Mouse (Mus musculus) MEL (cell line): ENCODE data around the gene Olfr547. TPM values are rescaled to one million over a fixed set of nuclear protein-coding genes. Genes with fewer than 3 reads are reported as not detected.

Experiments
- DNase-seq: peaks from one replicate; pipeline ENCODE4 v3.0.0; 2011; ENCODE audit warnings: low read depth, low spot score
- H3K27ac ChIP-seq: 2 replicates; pipeline ENCODE4 v1.5.1; 2012; ENCODE audit warnings: low read depth, mild to moderate bottlenecking, control low read depth, low read length, moderate library complexity; ENCODE audit not compliant: control insufficient read depth
- H3K27me3 ChIP-seq, 2 experiments: fragments of 150-350 bp in 1 of 2; sonication (generic) in 1 of 2; 2 replicates each; pipeline ENCODE4 v1.6.1; 2012; ENCODE audit warnings: low read length in 2 of 2, mild to moderate bottlenecking in 2 of 2, improper control_type of control experiment in 1 of 2, moderate library complexity in 1 of 2; ENCODE audit not compliant: insufficient read depth in 2 of 2, control insufficient read depth in 1 of 2
- H3K36me3 ChIP-seq, 2 experiments: 2 replicates each; pipeline ENCODE4 v1.6.1; 2012 to 2014; ENCODE audit warnings: low read length in 2 of 2, improper control_type of control experiment in 1 of 2, inconsistent platforms in 1 of 2, mild to moderate bottlenecking in 1 of 2; ENCODE audit not compliant: insufficient read depth in 2 of 2, control insufficient read depth in 1 of 2
- H3K4me1 ChIP-seq, 2 experiments: fragments of 150-350 bp in 1 of 2; sonication (generic) in 1 of 2; 2 replicates each; pipeline ENCODE4 v1.6.1; 2012; ENCODE audit warnings: low read length in 2 of 2, improper control_type of control experiment in 1 of 2, mild to moderate bottlenecking in 1 of 2; ENCODE audit not compliant: insufficient read depth in 2 of 2, control insufficient read depth in 1 of 2
- H3K4me3 ChIP-seq, 2 experiments: fragments of 150-350 bp in 1 of 2; sonication (generic) in 1 of 2; 2 replicates each; pipeline ENCODE4 v1.5.1; 2012; ENCODE audit warnings: low read depth in 2 of 2, low read length in 2 of 2, mild to moderate bottlenecking in 2 of 2, moderate library complexity in 2 of 2, control low read depth in 1 of 2, improper control_type of control experiment in 1 of 2; ENCODE audit not compliant: control insufficient read depth in 1 of 2, insufficient read depth in 1 of 2
- H3K79me2 ChIP-seq: 2 replicates; pipeline ENCODE4 v1.6.1; 2012; ENCODE audit warnings: mild to moderate bottlenecking, low read length, moderate library complexity; ENCODE audit not compliant: control insufficient read depth, poor library complexity, insufficient read depth
- H3K9ac ChIP-seq: 2 replicates; pipeline ENCODE4 v1.6.1; 2012; ENCODE audit warnings: low read depth, mild to moderate bottlenecking, control low read depth, low read length, moderate library complexity; ENCODE audit not compliant: control insufficient read depth, poor library complexity, severe bottlenecking
- H3K9me3 ChIP-seq: fragments of 150-350 bp; sonication (generic); replicated peaks from 2 replicates; pipeline ENCODE4 v1.6.1; 2012; ENCODE audit warnings: mild to moderate bottlenecking, low read length, improper control_type of control experiment, moderate library complexity; ENCODE audit not compliant: insufficient read depth
- E2F4 ChIP-seq: IDR thresholded peaks from 2 replicates; pipeline ENCODE4 v1.6.1; 2011; ENCODE audit warnings: low read depth, low read length, improper control_type of control experiment, borderline replicate concordance
- ETS1 ChIP-seq: IDR thresholded peaks from 2 replicates; pipeline ENCODE4 v1.6.1; 2012; ENCODE audit warnings: low read depth, mild to moderate bottlenecking, inconsistent platforms, low read length, improper control_type of control experiment, moderate library complexity
- GATA1 ChIP-seq: IDR thresholded peaks from 2 replicates; pipeline ENCODE4 v1.6.1; 2011; ENCODE audit warnings: low read depth, low read length, improper control_type of control experiment
- JUND ChIP-seq: IDR thresholded peaks from 2 replicates; pipeline ENCODE4 v1.6.1; 2011; ENCODE audit warnings: low read depth, mild to moderate bottlenecking, improper control_type of control experiment, low read length
- KAT2A ChIP-seq: conservative IDR thresholded peaks from 2 replicates; pipeline ENCODE4 v1.6.1; 2012; ENCODE audit warnings: low read depth, low read length, improper control_type of control experiment, inconsistent platforms
- MAX ChIP-seq: IDR thresholded peaks from 2 replicates; pipeline ENCODE4 v1.6.1; 2011; ENCODE audit warnings: low read length, improper control_type of control experiment
- MAZ ChIP-seq: IDR thresholded peaks from 2 replicates; pipeline ENCODE4 v1.6.1; 2012; ENCODE audit warnings: low read depth, mild to moderate bottlenecking, inconsistent platforms, low read length, improper control_type of control experiment
- MEF2A ChIP-seq: IDR thresholded peaks from 2 replicates; pipeline ENCODE4 v1.6.1; 2014; ENCODE audit warnings: low read depth, mild to moderate bottlenecking, inconsistent platforms, low read length, improper control_type of control experiment; ENCODE audit not compliant: poor library complexity, insufficient replicate concordance, severe bottlenecking; ENCODE audit errors: extremely low read depth
- MYB ChIP-seq: IDR thresholded peaks from 2 replicates; pipeline ENCODE4 v1.6.1; 2011; ENCODE audit warnings: mild to moderate bottlenecking, low read depth, low read length, improper control_type of control experiment
- NRF1 ChIP-seq: IDR thresholded peaks from 2 replicates; pipeline ENCODE4 v1.6.1; 2014; ENCODE audit warnings: low read depth, mild to moderate bottlenecking, inconsistent platforms, low read length, improper control_type of control experiment, moderate library complexity; ENCODE audit not compliant: poor library complexity, insufficient read depth, severe bottlenecking
- RAD21 ChIP-seq: IDR thresholded peaks from 2 replicates; pipeline ENCODE4 v1.6.1; 2011; ENCODE audit warnings: mild to moderate bottlenecking, low read depth, low read length, improper control_type of control experiment
- SMC3 ChIP-seq: IDR thresholded peaks from 2 replicates; pipeline ENCODE4 v1.6.1; 2011; ENCODE audit warnings: low read depth, low read length, improper control_type of control experiment
- TAL1 ChIP-seq: IDR thresholded peaks from 2 replicates; pipeline ENCODE4 v1.6.1; 2012; ENCODE audit warnings: mild to moderate bottlenecking, inconsistent platforms, low read length, moderate library complexity, mixed read lengths
- UBTF ChIP-seq: IDR thresholded peaks from 2 replicates; pipeline ENCODE4 v1.6.1; 2012; ENCODE audit warnings: low read depth, mild to moderate bottlenecking, inconsistent platforms, low read length, improper control_type of control experiment, moderate library complexity, borderline replicate concordance; ENCODE audit not compliant: insufficient read depth
- ZC3H11A ChIP-seq: IDR thresholded peaks from 2 replicates; pipeline ENCODE4 v1.6.1; 2012; ENCODE audit warnings: low read depth, mild to moderate bottlenecking, inconsistent platforms, low read length, improper control_type of control experiment
- ZMIZ1 ChIP-seq: IDR thresholded peaks from 2 replicates; pipeline ENCODE4 v1.6.1; 2012; ENCODE audit warnings: low read depth, mild to moderate bottlenecking, inconsistent platforms, low read length, improper control_type of control experiment, moderate library complexity
- ZNF384 ChIP-seq: IDR thresholded peaks from 2 replicates; pipeline ENCODE4 v1.6.1; 2012; ENCODE audit warnings: low read depth, mild to moderate bottlenecking, inconsistent platforms, low read length, improper control_type of control experiment
- polyA plus RNA-seq, 2 experiments: library from polyadenylated mRNA; stranded (reverse) in 1 of 2; unstranded in 1 of 2; fragments of >175 nt in 1 of 2; fragments of >200 nt in 1 of 2; gene quantifications; 2 replicates each; pipeline versions ENCODE4 v1.2.1 to v1.2.4; 2012; ENCODE audit warnings: low replicate concordance in 2 of 2, low read depth in 1 of 2; ENCODE audit not compliant: insufficient read length in 2 of 2, insufficient read depth in 1 of 2, missing spikeins in 1 of 2
- total RNA-seq: library from RNA; depleted of rRNA; stranded (reverse); fragments of 300-350 nt; gene quantifications from 2 replicates; pipeline ENCODE4 v1.2.3, GENCODE M21; 2012

Gene Olfr547
- total and polyA plus RNA-seq, 3 experiments: not detected

DNA sequence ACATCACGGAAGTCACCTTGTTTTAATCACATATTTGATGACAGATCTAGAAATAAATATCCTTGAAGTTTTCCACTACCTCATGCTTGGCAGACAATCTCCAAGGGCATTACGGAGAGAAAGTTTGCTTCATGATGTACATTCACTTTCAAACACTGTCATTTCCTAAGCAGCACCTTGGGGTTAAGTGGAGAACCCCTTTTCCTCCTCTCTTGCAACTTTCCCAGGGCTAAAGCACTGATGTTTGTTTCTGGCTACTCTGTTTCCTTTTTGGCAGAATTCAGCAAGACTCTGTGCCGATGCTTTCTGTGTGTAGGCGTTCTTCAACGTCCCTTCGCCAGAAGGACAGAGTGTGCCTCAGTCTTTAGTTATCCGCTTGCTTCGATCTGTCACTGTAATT is 36.6 kb downstream of the Olfr547 start, which contains the start of gene Olfr550:
Olfr550 (plus strand) TSS at position 301 of the 400 bp plus-strand sequence.
- H3K36me3 ChIP-seq: no peaks in the 10 kb centered on the region
- no peak within 1 kb of the TSS for H3K27ac ChIP-seq
- no peak within 1 kb of the TSS for H3K4me3 ChIP-seq
- H3K9ac ChIP-seq: no peak within 1 kb of the TSS
- TF ChIP-seq JUND: no peak
- no peak for TF ChIP-seq GATA1
- TF ChIP-seq ZNF384: no peak
- no peak for TF ChIP-seq ZMIZ1
- TF ChIP-seq E2F4: no peak
- no peak for TF ChIP-seq MAZ
- TF ChIP-seq MAX: no peak
- no peak for TF ChIP-seq ETS1
- no peak for TF ChIP-seq RAD21
- no peak for TF ChIP-seq NRF1
- no peak for TF ChIP-seq TAL1
- TF ChIP-seq SMC3: no peak
- TF ChIP-seq MYB: no peak
- no peak for TF ChIP-seq ZC3H11A
- TF ChIP-seq KAT2A: no peak
- no peak for TF ChIP-seq UBTF
- no peaks in the 10 kb centered on the region for H3K79me2 ChIP-seq
- H3K27me3 ChIP-seq: peaks cover 0 to 2% of the 10 kb centered on the region in 2 experiments; a peak in 3 of 4 replicates
- H3K9me3 ChIP-seq: no peaks in the 10 kb centered on the region
- DNase-seq: no peak
- H3K4me1 ChIP-seq: no peaks in the 10 kb centered on the region

DNA sequence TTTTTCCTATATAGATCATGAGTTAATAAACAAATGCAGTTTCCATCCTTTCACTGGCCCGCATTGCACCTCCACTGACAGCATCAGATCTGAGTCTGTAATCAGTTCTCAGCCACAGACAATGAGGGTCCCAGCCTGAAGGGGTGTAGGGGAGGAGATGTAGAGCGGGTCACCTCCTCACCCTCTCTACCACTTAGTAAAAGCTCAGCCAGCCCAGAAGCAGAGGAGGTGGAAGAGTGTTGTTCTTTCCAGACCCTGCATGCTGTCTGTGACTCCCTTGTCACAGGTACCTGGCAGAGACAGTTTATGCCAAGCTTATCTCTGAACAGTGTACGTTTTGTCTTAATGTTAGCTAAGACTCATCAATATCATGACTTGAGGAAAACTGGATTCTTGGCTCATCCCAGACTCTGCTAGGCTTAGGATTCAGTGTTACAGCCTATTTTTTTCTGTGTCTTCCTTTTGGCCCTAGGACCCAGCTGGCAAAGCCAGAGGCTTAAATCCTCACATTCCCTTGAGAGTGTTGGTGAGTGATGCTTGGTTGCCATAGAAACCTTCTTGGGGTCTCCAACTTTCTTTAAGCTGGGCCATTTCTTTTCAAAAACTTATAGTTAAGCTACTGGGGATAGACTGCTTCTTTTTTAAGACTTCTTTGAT is 38.8 kb downstream of the Olfr547 start:
- Histone ChIP-seq H3K27ac (no peak overlapping the region), H3K9me3 (no peaks in the 10 kb centered on the region)

More for the DNA sequence above, 38.8 kb downstream of the Olfr547 start:
- Histone ChIP-seq H3K27me3 (peaks cover 0 to 2% of the 10 kb centered on the region in 2 experiments; a peak in 3 of 4 replicates), H3K4me1 (no peaks in the 10 kb centered on the region), H3K4me3 (no peak overlapping the region), H3K36me3 (no peaks in the 10 kb centered on the region), H3K9ac (no peak overlapping the region), H3K79me2 (no peaks in the 10 kb centered on the region)
- TF ChIP-seq ZC3H11A (no peak), MEF2A (no peak)
- DNase-seq: no peak
